Comparison of ENCODE assay signal across 8 mouse cellular contexts in genomic region chr9:116173473-116174170, GRCm38 (mm10). TPM values are rescaled to one million over a fixed set of nuclear protein-coding genes. Genes with fewer than 3 reads are reported as not detected.
DNase-seq lines count a peak whose midpoint lies in the region; ATAC-seq and TF ChIP-seq lines count a peak whose summit lies in the region.

No protein-coding gene starts in this region.

- H3K4me3 ChIP-seq in spleen, adult 2 months (ENCODE audit: extremely low read depth, insufficient read depth, insufficient read length) = peak overlapping the region; percentile 96
- H3K4me3 ChIP-seq in heart, embryonic 12.5 days = peak overlapping the region; percentile 92
- peak overlapping the region; percentile 80 for H3K4me3 ChIP-seq in liver, embryonic 11.5 days (ENCODE audit: low read depth, low read length)
- peak overlapping the region; percentile 78 for H3K4me3 ChIP-seq in stomach, embryonic 15.5 days (replicated peaks)

- H3K9ac ChIP-seq in heart, embryonic 12.5 days = peak overlapping the region; percentile 91
- H3K9ac ChIP-seq in liver, embryonic 11.5 days (ENCODE audit: low read depth, low read length) = peak overlapping the region; percentile 71; the same call in 1 of the 2 replicates
- H3K9ac ChIP-seq in stomach, embryonic 15.5 days = peak overlapping the region; percentile 93; the same call in 1 of the 2 replicates

- H3K27ac ChIP-seq in spleen, adult 2 months (ENCODE audit: insufficient read depth, low read length) = peak overlapping the region; percentile 99
- H3K27ac ChIP-seq in heart, embryonic 12.5 days (ENCODE audit: poor library complexity, severe bottlenecking) = peak overlapping the region; percentile 87; the same call in 1 of the 2 replicates
- H3K27ac ChIP-seq in liver, embryonic 11.5 days (ENCODE audit: low read depth, low read length) = no peak overlapping the region
- peak overlapping the region; percentile 94 for H3K27ac ChIP-seq in stomach, embryonic 15.5 days

- no peak for DNase-seq in spleen, adult 2 months (ENCODE audit: low read depth in 1 of 2, low spot score in 2 of 2)
- no peak for DNase-seq in spleen, postnatal 4 days (ENCODE audit: low spot score in 2 of 2)
- DNase-seq in liver, embryonic 11.5 days (ENCODE audit: low spot score) = no peak
- DNase-seq in cerebellum, adult 11 months = no peak
- no peak for DNase-seq in thymus, postnatal 25 days
- no peak for DNase-seq in cerebellum, postnatal 4 days (ENCODE audit: low spot score in 2 of 2)

- H3K9me3 ChIP-seq in heart, embryonic 12.5 days (replicated peaks) = no peaks in the 10 kb centered on the region
- H3K9me3 ChIP-seq in liver, embryonic 11.5 days (ENCODE audit: control insufficient read depth, low read length) = no peaks in the 10 kb centered on the region
- no peaks in the 10 kb centered on the region for H3K9me3 ChIP-seq in stomach, embryonic 15.5 days

- H3K4me1 ChIP-seq in spleen, adult 2 months (ENCODE audit: control insufficient read depth, insufficient read depth, insufficient read length) = peaks cover 48% of the 10 kb centered on the region; the same call in 1 of the 2 replicates
- peaks cover 17% of the 10 kb centered on the region; the same call in 1 of the 2 replicates for H3K4me1 ChIP-seq in heart, embryonic 12.5 days (replicated peaks)
- peaks cover 9% of the 10 kb centered on the region; the same call in 1 of the 2 replicates for H3K4me1 ChIP-seq in liver, embryonic 11.5 days (replicated peaks; ENCODE audit: control insufficient read depth, insufficient read depth, low read length)
- peaks cover 15% of the 10 kb centered on the region for H3K4me1 ChIP-seq in stomach, embryonic 15.5 days

- WGBS in spleen, adult 2 months = 21% methylated on average over 16 of the region's 16 CpGs
- WGBS in heart, embryonic 12.5 days = 79% methylated on average over 16 of the region's 16 CpGs
- WGBS in liver, embryonic 11.5 days = 78% methylated on average over 16 of the region's 16 CpGs
- 55% methylated on average over 16 of the region's 16 CpGs for WGBS in stomach, embryonic 15.5 days

- ATAC-seq in heart, embryonic 12.5 days (ENCODE audit: insufficient number of reproducible peaks, low FRiP score) = no peak
- ATAC-seq in liver, embryonic 11.5 days (replicated peaks; ENCODE audit: low FRiP score) = no peak
- ATAC-seq in stomach, embryonic 15.5 days (ENCODE audit: insufficient read depth, low FRiP score, low read depth) = no peak

- TF ChIP-seq POLR2A in spleen, adult 2 months (IDR thresholded peaks at IDR 0.05; ENCODE audit: low read depth, low read length) = no peak

- TF ChIP-seq CTCF in spleen, adult 2 months (IDR thresholded peaks at IDR 0.05; ENCODE audit: extremely low read depth, insufficient read depth, insufficient read length, insufficient replicate concordance) = no peak

- H3K27me3 ChIP-seq in spleen, adult 2 months (ENCODE audit: control insufficient read depth, insufficient read depth, low read length) = no peaks in the 10 kb centered on the region
- H3K27me3 ChIP-seq in heart, embryonic 12.5 days (replicated peaks) = no peaks in the 10 kb centered on the region
- no peaks in the 10 kb centered on the region for H3K27me3 ChIP-seq in liver, embryonic 11.5 days (replicated peaks; ENCODE audit: control insufficient read depth, insufficient read depth, low read length)
- no peaks in the 10 kb centered on the region for H3K27me3 ChIP-seq in stomach, embryonic 15.5 days (replicated peaks)

- H3K36me3 ChIP-seq in spleen, adult 2 months (ENCODE audit: control insufficient read depth, insufficient read depth, low read length) = peaks cover 1% of the 10 kb centered on the region; the same call in 1 of the 2 replicates
- no peaks in the 10 kb centered on the region for H3K36me3 ChIP-seq in heart, embryonic 12.5 days
- no peaks in the 10 kb centered on the region for H3K36me3 ChIP-seq in liver, embryonic 11.5 days (ENCODE audit: control insufficient read depth, insufficient read depth, low read length)
- no peaks in the 10 kb centered on the region for H3K36me3 ChIP-seq in stomach, embryonic 15.5 days

- H3K4me2 ChIP-seq in heart, embryonic 12.5 days = peak overlapping the region; percentile 81
- H3K4me2 ChIP-seq in liver, embryonic 11.5 days = peak overlapping the region; percentile 80
- peak overlapping the region; percentile 67 for H3K4me2 ChIP-seq in stomach, embryonic 15.5 days

RNA-seq across cellular contexts. Expression of gene Tgfbr2, which starts 1.5 kb away (rescaled TPM):
- 57.1 and 77.5 TPM in 2 replicates for polyA plus RNA-seq in spleen, adult 2 months (2012; rRNA removed)
- 22.0 and 22.3 TPM in 2 replicates for polyA plus RNA-seq in heart, embryonic 12.5 days (2016; fragmentation: Nextera tagmentation; extraction: Ambion mirVana)
- polyA plus RNA-seq in liver, embryonic 11.5 days (2014; fragmentation: Nextera tagmentation; extraction: Ambion mirVana) = 9.5 and 10.5 TPM in 2 replicates
- 30.8 and 32.6 TPM in 2 replicates for polyA plus RNA-seq in stomach, embryonic 15.5 days (2015; fragmentation: Nextera tagmentation; extraction: Ambion mirVana)
